Mouse (Mus musculus) liver, adult 2 months (tissue): ENCODE data around the gene Cwh43. TPM values are rescaled to one million over a fixed set of nuclear protein-coding genes. Genes with fewer than 3 reads are reported as not detected.

ENCODE experiments used
- DNase-seq: peaks from one replicate; pipeline ENCODE4 v3.0.0-alpha.2; 2011; ENCODE audit warnings: low read depth, low spot score; ENCODE audit errors: extremely low read depth
- H3K27ac ChIP-seq: fragments of 200-500 bp; replicated peaks from 2 replicates; pipeline ENCODE4 v1.5.1; 2012; ENCODE audit warnings: low read depth, mild to moderate bottlenecking, control low read depth, inconsistent platforms, low read length; ENCODE audit not compliant: insufficient read depth
- H3K27me3 ChIP-seq: fragments of 200-500 bp; 2 replicates; pipeline ENCODE4 v1.6.1; 2012; ENCODE audit warnings: mild to moderate bottlenecking, moderate library complexity, low read length, inconsistent platforms; ENCODE audit not compliant: control insufficient read depth, insufficient read depth
- H3K36me3 ChIP-seq: fragments of 200-500 bp; 2 replicates; pipeline ENCODE4 v1.6.1; 2012; ENCODE audit warnings: low read length, inconsistent platforms; ENCODE audit not compliant: control insufficient read depth, insufficient read depth
- H3K4me1 ChIP-seq: fragments of 200-500 bp; 2 replicates; pipeline ENCODE4 v1.6.1; 2011; ENCODE audit warnings: low read length; ENCODE audit not compliant: control insufficient read depth, insufficient read depth
- H3K4me3 ChIP-seq: fragments of 200-500 bp; 2 replicates; pipeline ENCODE4 v1.5.1; 2011; ENCODE audit warnings: low read depth, mild to moderate bottlenecking, control low read depth, low read length, moderate library complexity; ENCODE audit not compliant: insufficient read depth
- H3K79me2 ChIP-seq: fragments of 200-500 bp; 2 replicates; pipeline ENCODE4 v1.6.1; 2012; ENCODE audit warnings: inconsistent platforms, mild to moderate bottlenecking, low read length, moderate library complexity; ENCODE audit not compliant: control insufficient read depth, insufficient read depth
- H3K9ac ChIP-seq: fragments of 200-500 bp; 2 replicates; pipeline ENCODE4 v1.6.1; 2012; ENCODE audit warnings: low read depth, mild to moderate bottlenecking, control low read depth, inconsistent platforms, low read length
- CTCF ChIP-seq: fragments of 200-500 bp; IDR thresholded peaks from 2 replicates; pipeline ENCODE4 v1.5.1; 2011; ENCODE audit warnings: low read depth, low read length, control low read depth
- POLR2A ChIP-seq: fragments of 200-500 bp; IDR thresholded peaks from 2 replicates; pipeline ENCODE4 v1.6.1; 2011; ENCODE audit warnings: low read length, control low read depth; ENCODE audit not compliant: insufficient read depth; ENCODE audit errors: extremely low read depth
- WGBS: fragments of 180-500 bp; shearing (Covaris S2); methylation state at CpG from one replicate; pipeline ENCODE4 v1.1.7; 2018; 5-methylcytosine and 5-hydroxymethylcytosine counted together
- polyA plus RNA-seq: library from polyadenylated mRNA; depleted of rRNA; stranded (reverse); fragments of >200 nt; gene quantifications from 2 replicates; pipeline ENCODE4 v1.2.3, GENCODE M21; 2012
- total RNA-seq: library from RNA; depleted of rRNA; stranded (reverse); fragments of >200 nt; gene quantifications from 2 replicates; pipeline ENCODE4 v1.2.3, GENCODE M21; 2014

Gene Cwh43
- total and polyA plus RNA-seq, 2 experiments, result not detected

DNA sequence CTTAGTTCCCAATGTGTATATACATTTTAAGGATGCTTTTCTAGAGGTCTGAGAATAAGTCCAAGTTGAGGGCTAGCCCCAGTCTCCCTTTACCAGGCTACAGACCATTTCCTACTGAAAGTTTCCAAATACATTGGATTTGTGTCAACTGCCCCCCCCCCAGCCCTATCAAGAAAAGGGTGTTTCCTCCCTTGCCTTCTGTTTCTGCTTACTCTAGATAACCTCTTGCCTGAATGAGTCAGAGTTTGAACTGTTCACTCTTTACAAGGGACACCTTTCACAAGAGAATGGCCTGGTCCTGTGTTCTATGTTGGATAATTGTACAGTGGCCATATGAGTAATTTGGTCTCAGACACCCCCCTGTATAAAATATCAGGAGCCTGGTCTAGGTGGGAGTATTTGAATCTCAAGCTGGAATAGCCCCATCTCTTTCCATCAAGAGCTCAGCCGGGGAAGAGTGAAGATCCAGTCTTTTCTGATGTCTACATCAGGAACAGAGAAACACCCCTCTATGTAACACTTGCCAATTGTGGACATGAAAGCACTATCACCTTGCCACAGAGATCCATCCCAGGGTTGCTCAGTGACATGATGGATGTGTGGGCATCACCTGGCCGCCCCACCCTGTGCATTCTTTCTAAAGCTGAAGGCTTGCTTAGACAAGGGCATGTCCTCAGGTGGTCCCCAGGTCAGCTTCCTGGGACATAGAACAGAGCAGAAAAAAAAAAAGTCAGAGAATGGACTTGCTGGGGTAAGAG lies 41.6 kb upstream of the Cwh43 start:
- no peak overlapping the region for H3K27ac ChIP-seq
- DNase-seq, result no peak
- H3K4me1 ChIP-seq, result peaks cover 6% of the 10 kb centered on the region; the same call in 1 of the 2 replicates
- no peak overlapping the region for H3K4me3 ChIP-seq
- H3K36me3 ChIP-seq, result no peaks in the 10 kb centered on the region
- H3K27me3 ChIP-seq, result no peaks in the 10 kb centered on the region
- TF ChIP-seq CTCF (no peak), POLR2A (no peak)
- no peaks in the 10 kb centered on the region for H3K79me2 ChIP-seq
- H3K9ac ChIP-seq, result no peak overlapping the region
- WGBS, result 96% methylated on average over 2 of the region's 2 CpGs

- 73% methylated on average over 4 of the region's 4 CpGs for WGBS
- Histone ChIP-seq H3K9ac (no peak overlapping the region), H3K4me1 (no peaks in the 10 kb centered on the region)
Measured at GRCm38 (mm10) chr5:73367906-73368305, 38.0 kb upstream of the Cwh43 start.

DNA sequence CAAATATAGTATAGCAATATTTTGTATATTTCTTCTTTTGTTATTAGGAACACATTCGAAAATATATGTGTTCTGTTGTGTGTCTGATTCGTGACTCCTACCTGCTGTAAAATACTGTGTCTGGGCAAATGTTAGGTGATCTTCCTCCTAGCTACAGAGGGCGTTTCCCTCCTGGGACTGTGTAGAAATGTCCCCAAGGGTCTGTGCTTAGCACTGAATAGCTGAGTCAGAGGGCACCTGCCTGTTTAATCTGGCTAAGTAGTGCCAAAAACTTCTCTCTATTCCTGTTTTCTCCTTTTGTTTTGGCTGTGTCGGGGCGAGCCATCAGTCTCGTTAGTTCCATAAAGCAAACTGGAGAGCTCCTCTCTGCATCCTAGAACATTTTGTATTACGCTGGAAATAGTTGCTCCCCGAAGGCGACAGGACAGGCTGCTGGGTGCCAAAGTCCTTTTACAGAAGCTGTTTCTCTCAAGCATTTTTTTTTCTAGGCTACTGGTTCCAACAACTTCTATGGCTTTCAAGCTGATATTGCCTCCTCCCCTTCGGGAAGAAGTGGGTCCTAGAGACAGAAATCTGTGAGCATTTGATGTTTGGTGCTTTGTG lies 36.9 kb upstream of the Cwh43 start:
- Histone ChIP-seq H3K4me3 (no peak overlapping the region), H3K79me2 (no peaks in the 10 kb centered on the region), H3K36me3 (no peaks in the 10 kb centered on the region), H3K27me3 (no peaks in the 10 kb centered on the region), H3K27ac (no peak overlapping the region), H3K4me1 (no peaks in the 10 kb centered on the region), H3K9ac (no peak overlapping the region)
- no peak for DNase-seq
- WGBS, result 70% methylated on average over 10 of the region's 10 CpGs
- TF ChIP-seq CTCF (no peak), POLR2A (no peak)

More at GRCm38 (mm10) chr5:73367906-73368305, 38.0 kb upstream of the Cwh43 start:
- Histone ChIP-seq H3K27ac (no peak overlapping the region), H3K79me2 (no peaks in the 10 kb centered on the region), H3K27me3 (no peaks in the 10 kb centered on the region), H3K4me3 (no peak overlapping the region), H3K36me3 (no peaks in the 10 kb centered on the region)
- no peak for TF ChIP-seq POLR2A
- TF ChIP-seq CTCF, result no peak
- DNase-seq, result no peak

DNA sequence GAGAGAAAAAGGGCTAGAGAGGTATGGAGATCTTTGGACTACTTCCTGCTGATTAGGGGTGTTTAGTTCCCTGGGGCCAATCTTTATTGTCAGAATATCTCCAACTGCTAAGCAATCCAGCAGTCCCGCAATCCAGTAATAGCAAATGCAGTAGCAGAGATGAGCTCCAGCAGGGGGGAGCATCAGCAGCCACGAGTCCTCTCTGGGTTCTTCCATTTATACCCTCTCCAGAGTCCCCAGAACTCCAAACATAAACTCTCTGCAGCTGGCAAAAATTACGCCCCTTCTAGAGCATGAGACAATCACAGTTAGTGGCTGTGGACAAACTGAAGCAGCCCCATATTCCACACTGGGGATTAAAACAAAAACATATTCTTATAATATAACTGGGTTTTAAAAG lies 36.1 kb upstream of the Cwh43 start:
- Histone ChIP-seq H3K27me3 (no peaks in the 10 kb centered on the region), H3K36me3 (no peaks in the 10 kb centered on the region), H3K9ac (no peak overlapping the region), H3K4me1 (no peaks in the 10 kb centered on the region), H3K27ac (no peak overlapping the region), H3K4me3 (no peak overlapping the region), H3K79me2 (no peaks in the 10 kb centered on the region)
- 72% methylated on average over 3 of the region's 3 CpGs for WGBS
- DNase-seq, result no peak
- no peak for TF ChIP-seq POLR2A
- no peak for TF ChIP-seq CTCF

GRCm38 (mm10) chr5:73372601-73373000 lies 33.3 kb upstream of the Cwh43 start:
- no peaks in the 10 kb centered on the region for H3K27me3 ChIP-seq
- DNase-seq, result no peak
- no peaks in the 10 kb centered on the region for H3K36me3 ChIP-seq
- 82% methylated on average over 5 of the region's 5 CpGs for WGBS
- H3K4me1 ChIP-seq, result no peaks in the 10 kb centered on the region
- TF ChIP-seq CTCF (no peak), POLR2A (no peak)
- H3K27ac ChIP-seq, result no peak overlapping the region
- H3K9ac ChIP-seq, result no peak overlapping the region
- no peak overlapping the region for H3K4me3 ChIP-seq
- H3K79me2 ChIP-seq, result no peaks in the 10 kb centered on the region

- WGBS, result 67% methylated on average over 3 of the region's 3 CpGs
- Histone ChIP-seq H3K27ac (no peak overlapping the region), H3K79me2 (no peaks in the 10 kb centered on the region), H3K4me1 (no peaks in the 10 kb centered on the region), H3K27me3 (no peaks in the 10 kb centered on the region), H3K4me3 (no peak overlapping the region), H3K9ac (no peak overlapping the region), H3K36me3 (no peaks in the 10 kb centered on the region)
- no peak for DNase-seq
- TF ChIP-seq POLR2A (no peak), CTCF (no peak)
Measured at GRCm38 (mm10) chr5:73373184-73373583, 32.7 kb upstream of the Cwh43 start.
